Mouse (Mus musculus) ES-Bruce4 (cell line): ENCODE measurements around the gene Runx2.

Source experiments
- CTCF ChIP-seq: IDR thresholded peaks from one replicate; pipeline ENCODE4 v1.8.1; 2011; ENCODE audit warnings: low read depth, low read length
- EP300 ChIP-seq: IDR thresholded peaks from 2 replicates; pipeline ENCODE4 v1.6.1; 2011; ENCODE audit warnings: low read depth, low read length; ENCODE audit not compliant: insufficient read depth
- POLR2A ChIP-seq: IDR thresholded peaks from one replicate; pipeline ENCODE4 v1.8.1; 2011; ENCODE audit warnings: low read length; ENCODE audit not compliant: insufficient read depth

DNA sequence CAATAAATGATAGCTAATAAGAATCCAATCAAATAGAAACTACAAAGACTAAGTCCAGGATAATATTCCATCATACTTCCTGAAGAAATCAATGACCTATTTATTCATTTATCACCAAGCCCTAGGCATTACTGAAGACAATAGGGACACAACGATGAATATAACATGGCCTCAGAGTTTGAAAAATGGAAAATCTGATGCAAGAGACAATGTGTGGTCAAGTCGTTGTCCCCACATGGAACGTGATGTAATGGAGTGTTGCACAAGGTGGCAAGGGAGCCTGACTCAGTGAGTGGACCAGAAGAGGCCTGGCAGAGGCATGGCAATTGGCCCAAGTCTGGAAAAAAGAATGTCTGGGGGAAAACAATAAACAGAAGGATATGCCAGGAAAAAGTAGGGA lies 161.5 kb downstream of the Runx2 start:
- TF ChIP-seq POLR2A (no peak), CTCF (no peak), EP300 (no peak)
